Mouse (Mus musculus): ENCODE results near the gene Ano8.

Ano8 gene

DNA sequence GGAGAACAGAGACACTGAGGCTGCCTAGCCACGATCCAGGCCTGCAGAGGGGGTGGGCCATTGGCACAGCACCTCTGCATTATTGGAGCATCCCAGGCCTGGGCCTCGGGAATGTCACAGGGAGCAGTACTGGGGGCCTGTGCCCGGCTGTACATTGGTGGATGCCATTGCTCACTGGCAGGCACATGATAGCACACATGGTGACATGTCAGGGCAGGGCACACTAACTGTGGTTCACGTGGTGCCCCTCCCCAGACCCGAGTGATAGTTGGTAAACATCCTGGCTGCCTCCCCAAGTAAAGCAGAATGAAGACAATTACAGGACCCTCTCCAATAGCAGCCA, 14.9 kb downstream of the Ano8 start:
- WGBS: 64% methylated on average over 5 of the region's 5 CpGs

DNA sequence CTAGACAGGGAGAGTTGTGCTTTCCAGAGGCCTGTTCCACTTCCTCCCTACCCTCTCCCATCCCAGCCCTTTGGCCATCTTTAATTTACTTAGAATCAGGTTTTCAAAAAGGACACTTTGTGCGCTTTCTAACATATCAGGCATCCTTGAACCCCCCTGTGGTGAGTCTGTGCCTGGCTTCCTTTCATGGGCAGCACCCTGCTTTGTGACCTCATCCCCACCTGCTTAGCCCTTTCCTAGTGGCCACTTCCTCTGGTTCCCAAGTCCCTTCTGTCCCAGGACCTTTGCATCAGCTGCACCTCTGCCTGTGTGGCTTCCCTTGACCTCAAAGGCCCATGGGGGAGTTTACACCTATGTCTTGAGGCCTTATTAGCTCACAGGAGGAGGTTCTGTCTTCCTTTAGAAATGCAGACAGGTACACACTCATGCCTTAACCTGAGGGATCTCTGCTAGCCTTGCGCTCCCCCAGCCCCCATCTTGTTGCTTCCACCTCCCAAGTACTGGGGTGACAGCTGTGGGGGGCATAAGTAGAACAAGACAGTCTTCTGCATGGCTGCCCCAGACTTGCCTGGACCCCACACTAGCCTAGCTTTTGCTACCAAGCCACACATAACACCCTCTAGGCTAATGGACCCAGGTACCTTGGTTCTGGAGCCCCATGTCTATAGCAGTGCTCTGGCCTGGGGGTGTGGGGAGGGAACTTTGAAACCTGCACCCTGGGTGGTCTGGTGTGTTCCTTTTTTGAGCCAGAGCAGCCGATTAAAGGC, 15.4 kb downstream of the Ano8 start:
- WGBS: 64% methylated on average over 3 of the region's 3 CpGs

DNA sequence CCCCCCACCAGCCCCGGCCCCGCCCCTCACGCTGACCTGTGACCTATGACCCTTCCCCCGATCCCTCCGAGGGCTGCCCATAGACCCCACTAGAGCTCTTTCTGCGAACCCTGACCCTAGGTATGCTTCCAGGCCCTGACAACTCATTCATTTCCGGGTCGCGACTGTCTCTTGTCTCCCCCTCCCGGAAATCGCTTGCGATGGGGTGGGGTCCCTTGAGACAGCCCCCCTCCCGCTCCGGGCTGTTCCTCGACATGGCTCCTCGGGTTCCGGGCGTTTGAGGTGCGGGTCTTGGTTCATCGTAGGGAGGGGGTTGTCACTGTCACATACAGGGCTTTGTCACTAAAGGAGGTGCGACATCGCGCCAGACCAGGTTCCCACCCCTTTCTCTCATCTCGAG, 16.4 kb downstream of the Ano8 start:
- WGBS: under 1% methylated on average over 24 of the region's 24 CpGs

DNA sequence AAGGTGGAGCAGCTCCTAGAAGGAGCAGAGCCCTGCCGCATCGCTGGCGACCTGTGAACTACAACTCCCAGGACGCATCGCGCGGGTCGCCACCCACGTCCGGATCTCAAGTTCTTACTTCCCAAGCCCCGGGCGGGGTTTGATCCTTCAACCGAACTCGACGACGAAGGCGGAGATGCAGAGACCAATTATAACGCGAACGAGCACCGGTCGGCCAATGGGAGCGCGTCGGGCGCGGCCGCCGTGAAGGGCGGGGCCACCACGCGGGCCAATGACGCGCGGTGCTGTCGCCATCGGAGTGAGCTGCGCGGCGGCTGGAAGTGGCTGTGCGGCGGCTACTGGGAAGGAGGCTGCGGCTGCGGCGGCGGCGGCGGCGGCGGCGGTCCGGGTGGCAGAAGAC, 16.8 kb downstream of the Ano8 start, which contains the start of gene Dda1:
Dda1 (plus strand) TSS at position 284 of the 400 bp plus-strand sequence.
- under 1% methylated on average over 52 of the region's 52 CpGs for WGBS

GRCm38 (mm10) chr8:71468001-71468400, 17.8 kb downstream of the Ano8 start:
- 100% methylated on average over 1 of the region's 1 CpGs for WGBS

DNA sequence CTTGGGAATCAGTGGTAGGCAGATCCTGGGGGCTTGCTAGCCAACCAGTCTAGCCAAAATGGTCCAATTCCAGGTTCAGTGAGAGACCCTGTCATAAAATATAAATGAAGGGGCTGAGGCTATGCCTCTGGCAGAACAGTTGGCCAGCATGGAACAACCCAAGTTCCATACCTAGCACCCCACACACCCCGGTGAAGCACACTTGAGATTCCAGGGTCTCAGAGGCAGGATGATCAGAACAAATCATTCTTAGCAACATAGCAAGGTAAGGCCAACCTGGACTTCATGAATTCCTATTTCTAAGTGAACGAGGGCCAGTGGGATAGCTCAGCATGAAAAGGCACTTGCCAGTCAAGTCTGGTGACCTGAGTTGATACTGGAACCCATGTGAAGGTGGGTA, 18.6 kb downstream of the Ano8 start:
- 97% methylated on average over 2 of the region's 2 CpGs for whole genome bisulfite sequencing

DNA sequence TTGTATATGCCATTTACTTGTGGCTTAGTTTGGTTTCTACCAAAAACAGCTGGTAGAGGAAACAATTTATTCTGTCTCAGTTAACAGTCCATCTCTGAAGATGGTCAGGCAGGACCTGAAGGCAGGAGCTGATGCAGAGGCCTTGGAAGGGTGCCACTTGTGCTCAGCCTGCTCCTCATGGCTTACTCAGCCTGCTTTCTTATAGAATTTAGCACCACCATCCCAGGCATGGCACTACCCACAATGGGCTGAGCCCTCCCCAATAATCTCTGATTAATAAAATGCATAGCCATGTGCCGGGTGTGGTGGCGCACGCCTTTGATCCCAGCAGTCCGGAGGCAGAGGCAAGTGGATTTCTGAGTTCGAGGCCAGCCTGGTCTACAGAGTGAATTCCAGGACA, 19.6 kb downstream of the Ano8 start:
- 96% methylated on average over 5 of the region's 5 CpGs for WGBS

- WGBS: 81% methylated on average over 8 of the region's 8 CpGs
Observed at GRCm38 (mm10) chr8:71465733-71466132, 20.0 kb downstream of the Ano8 start.

DNA sequence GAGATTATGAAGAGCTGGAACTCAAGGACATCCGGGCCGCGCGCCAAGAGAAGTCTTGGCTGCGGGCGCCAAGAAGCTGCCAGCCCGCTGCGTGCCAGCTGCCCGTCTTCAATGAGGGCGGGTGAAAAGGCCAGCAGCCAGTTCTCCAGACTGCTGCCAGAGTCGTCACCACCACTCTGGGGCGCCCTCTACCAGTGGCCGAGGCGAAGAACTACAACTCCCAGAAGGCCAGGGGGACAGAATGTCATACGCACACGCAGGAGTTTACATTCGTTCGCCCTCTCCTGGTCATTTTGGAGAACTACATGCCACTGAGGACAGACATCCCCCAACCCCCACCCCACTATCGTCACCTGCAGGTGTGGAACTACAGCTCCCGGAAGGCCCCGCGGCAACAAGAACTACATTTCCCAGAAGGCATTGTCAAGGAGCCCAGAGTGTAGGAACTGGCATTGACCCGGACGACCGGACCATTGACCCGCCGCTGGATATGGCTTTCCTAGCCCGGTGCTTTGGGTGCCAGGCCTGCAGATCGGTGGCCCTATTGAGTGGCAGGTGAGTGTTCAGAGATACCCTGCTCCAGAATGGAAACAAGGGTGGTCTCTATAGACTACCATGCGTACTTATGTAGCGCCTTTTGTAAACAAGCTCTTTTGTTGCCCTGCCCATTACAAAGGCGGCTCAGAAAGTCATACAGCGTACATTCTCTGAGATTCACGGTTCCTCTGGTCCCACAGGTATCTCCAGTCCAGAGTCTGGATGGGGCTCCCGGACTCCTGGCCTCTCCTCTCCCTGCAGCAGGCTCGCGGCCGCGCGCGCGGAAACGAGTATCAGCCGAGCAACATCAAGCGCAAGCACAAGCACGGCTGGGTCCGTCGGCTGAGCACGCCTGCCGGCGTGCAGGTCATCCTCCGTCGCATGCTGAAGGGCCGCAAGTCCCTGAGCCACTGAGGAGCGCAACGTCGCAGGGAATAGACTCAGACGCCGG, 21.0 kb downstream of the Ano8 start, which contains the start of gene Mrpl34:
Mrpl34 (plus strand) TSS at position 447 of the 988 bp plus-strand sequence.
- 1% methylated on average over 59 of the region's 59 CpGs for WGBS

GRCm38 (mm10) chr8:71463188-71464033, 22.4 kb downstream of the Ano8 start, which contains the start of gene Abhd8:
Abhd8 (minus strand) TSS chr8:71463655.
- WGBS: under 1% methylated on average over 55 of the region's 55 CpGs

GRCm38 (mm10) chr8:71462786-71463185, 23.0 kb downstream of the Ano8 start:
- 4% methylated on average over 16 of the region's 16 CpGs for WGBS

DNA sequence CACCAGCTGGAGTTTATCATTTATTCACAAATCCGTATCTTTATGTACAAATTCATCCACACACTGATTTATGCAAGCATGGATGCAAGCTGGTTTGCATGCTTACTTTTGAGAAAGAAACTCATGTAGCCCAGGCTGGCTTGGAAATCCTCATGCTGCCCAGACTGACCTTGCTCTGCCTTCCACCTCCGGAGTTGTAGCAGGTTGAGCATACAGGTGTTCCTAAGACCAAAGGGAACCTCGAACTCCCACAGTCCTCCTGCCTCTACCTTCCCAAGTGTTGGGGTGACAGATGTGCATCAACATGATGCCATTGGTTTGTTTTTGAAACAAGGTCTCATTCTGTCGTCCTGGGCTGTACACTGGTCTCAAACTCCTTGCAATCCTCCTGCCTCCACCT, 23.6 kb downstream of the Ano8 start:
- 52% methylated on average over 4 of the region's 4 CpGs for WGBS

GRCm38 (mm10) chr8:71461152-71461840, 24.5 kb downstream of the Ano8 start:
- WGBS: 83% methylated on average over 47 of the region's 47 CpGs

DNA sequence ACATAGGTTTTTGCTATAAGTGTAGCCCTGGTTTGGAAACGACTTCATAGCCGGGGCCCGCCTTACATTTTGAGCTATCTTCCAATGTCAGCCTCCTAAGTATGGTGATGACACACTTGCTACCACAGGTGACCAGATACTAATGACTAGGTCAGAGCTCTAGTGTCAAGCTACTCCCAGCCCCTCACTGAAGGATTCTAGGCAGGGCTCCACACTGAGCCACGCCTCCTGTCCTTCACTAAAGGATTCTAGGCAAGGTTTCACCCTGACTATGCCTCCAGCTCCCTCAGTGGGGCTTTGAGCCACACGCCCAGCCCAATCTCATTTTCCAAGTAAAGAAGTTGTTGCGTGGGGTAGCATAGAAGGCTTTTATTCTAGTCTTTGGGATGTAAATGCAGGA, 25.0 kb downstream of the Ano8 start:
- 90% methylated on average over 6 of the region's 6 CpGs for WGBS

- WGBS: 86% methylated on average over 20 of the region's 20 CpGs
Observed at GRCm38 (mm10) chr8:71457659-71458270, 28.0 kb downstream of the Ano8 start.

GRCm38 (mm10) chr8:71456906-71457305, 28.9 kb downstream of the Ano8 start:
- 53% methylated on average over 22 of the region's 22 CpGs for WGBS

DNA sequence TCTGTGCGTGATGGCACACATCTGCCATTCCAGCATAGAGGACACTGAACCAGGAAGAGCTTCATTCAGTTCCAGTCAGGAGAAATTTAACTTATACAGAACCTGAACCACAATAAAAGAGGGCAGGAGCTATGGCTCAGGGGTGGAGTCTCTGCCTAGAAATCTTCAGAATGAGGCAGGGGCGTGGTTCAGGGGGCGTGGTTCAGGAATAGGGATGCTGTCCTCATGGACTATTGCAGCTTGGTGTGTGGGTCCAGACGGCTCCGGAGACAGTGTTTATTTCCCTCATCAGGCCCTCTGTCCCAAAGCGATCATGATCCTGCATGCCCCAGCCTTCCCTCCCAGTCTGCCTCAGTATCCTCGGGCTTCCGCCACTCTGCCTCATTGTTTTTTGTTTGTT, 31.1 kb downstream of the Ano8 start:
- WGBS: 83% methylated on average over 8 of the region's 8 CpGs

- whole genome bisulfite sequencing: 83% methylated on average over 2 of the region's 2 CpGs
Observed at GRCm38 (mm10) chr8:71452669-71453068, 33.1 kb downstream of the Ano8 start.

DNA sequence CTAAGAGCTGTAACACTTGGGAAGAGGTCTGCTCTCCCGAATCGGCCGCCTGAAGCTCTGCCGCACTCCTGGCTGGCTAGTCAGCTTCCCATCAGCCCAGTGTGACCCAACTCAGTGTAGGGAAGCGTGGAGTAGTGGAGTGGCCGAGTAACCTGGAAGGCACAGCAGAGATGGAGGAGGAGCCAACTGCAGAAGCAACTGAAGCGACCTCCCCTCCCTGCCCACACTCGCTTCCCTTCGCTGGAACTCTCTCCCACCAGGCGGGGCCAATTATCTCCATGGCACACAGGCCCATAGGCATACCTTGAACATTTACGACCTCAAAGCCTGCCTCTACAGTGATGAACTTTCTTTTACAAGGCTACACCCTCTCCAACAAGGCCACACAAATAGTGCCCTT, 34.0 kb downstream of the Ano8 start:
- WGBS: 64% methylated on average over 11 of the region's 11 CpGs

DNA sequence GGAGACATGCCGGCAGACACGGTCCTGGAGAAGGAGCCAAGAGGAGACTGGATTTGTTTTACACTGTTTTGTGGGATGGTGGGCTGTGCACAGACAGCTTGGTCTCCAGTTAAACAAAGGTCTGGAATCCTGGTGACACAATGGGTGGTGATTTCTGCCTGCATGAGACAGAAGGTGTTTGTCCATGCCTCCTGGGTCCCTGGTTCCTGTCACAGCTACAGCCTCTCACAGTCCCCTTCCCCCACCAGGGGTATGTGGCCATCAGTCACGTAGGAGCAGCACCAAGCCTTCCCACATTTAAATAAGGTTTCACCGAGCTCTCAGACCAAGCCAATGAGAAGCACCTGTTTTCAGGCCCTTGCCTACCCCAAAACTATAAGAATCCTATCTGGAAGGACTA, 34.4 kb downstream of the Ano8 start:
- WGBS: 71% methylated on average over 4 of the region's 4 CpGs

- WGBS: 81% methylated on average over 7 of the region's 7 CpGs
Observed at GRCm38 (mm10) chr8:71445096-71445495, 40.7 kb downstream of the Ano8 start.

All from cerebral cortex, adult 2 months (tissue).